Mouse (Mus musculus): ENCODE results near the gene Gdf9. TPM values are rescaled to one million over a fixed set of nuclear protein-coding genes. Genes with fewer than 3 reads are reported as not detected.
A peak's percentile ranks its signal among the peaks of the same experiment; 100 is the strongest.

The Gdf9 gene
- polyA plus RNA-seq, 1 experiment from 2014 or later = 0.84 TPM

GRCm38 (mm10) chr11:53483159-53483891 lies 52.5 kb downstream of the Gdf9 start:
- peak; percentile 63 for DNase-seq (ENCODE audit: low spot score)
- Histone ChIP-seq H3K27me3 (replicated peaks; ENCODE audit: insufficient read depth, low read length) (peaks cover 19% of the 10 kb centered on the region), H3K4me2 (replicated peaks; ENCODE audit: low read depth, low read length) (no peak overlapping the region), H3K4me3 (ENCODE audit: low read depth, low read length) (no peak overlapping the region), H3K9ac (replicated peaks; ENCODE audit: low read depth) (no peak overlapping the region), H3K36me3 (ENCODE audit: insufficient read depth, low read length) (no peaks in the 10 kb centered on the region), H3K4me1 (ENCODE audit: insufficient read depth, low read depth, low read length) (peaks cover 5% of the 10 kb centered on the region; the same call in 1 of the 2 replicates), H3K27ac (ENCODE audit: low read length) (no peak overlapping the region; the same call in 1 of the 2 replicates), H3K9me3 (ENCODE audit: low read length) (no peaks in the 10 kb centered on the region)
- WGBS = 53% methylated on average over 9 of the region's 9 CpGs
- peak; percentile 46 for ATAC-seq
- no peak for TF ChIP-seq CTCF (IDR thresholded peaks at IDR 0.05)
- TF ChIP-seq EP300 (IDR thresholded peaks at IDR 0.05) = no peak

GRCm38 (mm10) chr11:53485719-53486118 lies 54.9 kb downstream of the Gdf9 start:
- H3K4me1 ChIP-seq (ENCODE audit: insufficient read depth, low read depth, low read length) = 0 out of 2 replicates have a peak, but pooled peaks cover 5% of the 10 kb centered on the region
- H3K4me3 ChIP-seq (ENCODE audit: low read depth, low read length) = no peak overlapping the region
- TF ChIP-seq CTCF (IDR thresholded peaks at IDR 0.05) = peak; percentile 63
- TF ChIP-seq EP300 (IDR thresholded peaks at IDR 0.05) = no peak
- H3K9me3 ChIP-seq (ENCODE audit: low read length) = no peaks in the 10 kb centered on the region
- H3K4me2 ChIP-seq (replicated peaks; ENCODE audit: low read depth, low read length) = no peak overlapping the region
- 40% methylated on average over 3 of the region's 3 CpGs for WGBS
- no peaks in the 10 kb centered on the region for H3K36me3 ChIP-seq (ENCODE audit: insufficient read depth, low read length)
- no peak for ATAC-seq
- no peak overlapping the region for H3K9ac ChIP-seq (replicated peaks; ENCODE audit: low read depth)
- no peaks in the 10 kb centered on the region; the same call in 1 of the 2 replicates for H3K27me3 ChIP-seq (replicated peaks; ENCODE audit: insufficient read depth, low read length)
- DNase-seq (ENCODE audit: low spot score) = no peak
- no peak overlapping the region for H3K27ac ChIP-seq (ENCODE audit: low read length)

GRCm38 (mm10) chr11:53486351-53486750 lies 55.5 kb downstream of the Gdf9 start:
- WGBS = 72% methylated on average over 3 of the region's 3 CpGs
- Histone ChIP-seq H3K36me3 (ENCODE audit: insufficient read depth, low read length) (no peaks in the 10 kb centered on the region), H3K9ac (replicated peaks; ENCODE audit: low read depth) (no peak overlapping the region), H3K4me2 (replicated peaks; ENCODE audit: low read depth, low read length) (no peak overlapping the region), H3K4me3 (ENCODE audit: low read depth, low read length) (no peak overlapping the region), H3K4me1 (ENCODE audit: insufficient read depth, low read depth, low read length) (0 out of 2 replicates have a peak, but pooled peaks cover 5% of the 10 kb centered on the region), H3K9me3 (ENCODE audit: low read length) (no peaks in the 10 kb centered on the region), H3K27ac (ENCODE audit: low read length) (no peak overlapping the region), H3K27me3 (replicated peaks; ENCODE audit: insufficient read depth, low read length) (no peaks in the 10 kb centered on the region; the same call in 1 of the 2 replicates)
- DNase-seq (ENCODE audit: low spot score) = no peak
- no peak for ATAC-seq
- TF ChIP-seq EP300 (IDR thresholded peaks at IDR 0.05) = no peak
- no peak for TF ChIP-seq CTCF (IDR thresholded peaks at IDR 0.05)

- 10% methylated on average over 27 of the region's 27 CpGs for WGBS
- H3K36me3 ChIP-seq (ENCODE audit: insufficient read depth, low read length) = no peaks in the 10 kb centered on the region
- 0 out of 2 replicates have a peak, but pooled peaks cover 5% of the 10 kb centered on the region for H3K4me1 ChIP-seq (ENCODE audit: insufficient read depth, low read depth, low read length)
- H3K9ac ChIP-seq (replicated peaks; ENCODE audit: low read depth) = no peak overlapping the region
- no peak overlapping the region for H3K27ac ChIP-seq (ENCODE audit: low read length)
- ATAC-seq = peak; percentile 79
- no peaks in the 10 kb centered on the region for H3K9me3 ChIP-seq (ENCODE audit: low read length)
- peak overlapping the region; percentile 28; the same call in 1 of the 2 replicates for H3K4me2 ChIP-seq (replicated peaks; ENCODE audit: low read depth, low read length)
- no peaks in the 10 kb centered on the region; the same call in 1 of the 2 replicates for H3K27me3 ChIP-seq (replicated peaks; ENCODE audit: insufficient read depth, low read length)
- TF ChIP-seq CTCF (IDR thresholded peaks at IDR 0.05) (no peak), EP300 (IDR thresholded peaks at IDR 0.05) (no peak)
- H3K4me3 ChIP-seq (ENCODE audit: low read depth, low read length) = no peak overlapping the region
- peak; percentile 68 for DNase-seq (ENCODE audit: low spot score)
Measured at GRCm38 (mm10) chr11:53486822-53487594, 56.2 kb downstream of the Gdf9 start.

Small RNAs within 50 kb of the gene (microRNA-seq; reads per million reads assigned to microRNA genes)
- not detected for gene Mir6920

Other genes starting within 250 kb of the Gdf9 start
- gene Hspa4, start 130.6 kb upstream of the Gdf9 start, polyA plus RNA-seq (2015; fragmentation: Nextera tagmentation; extraction: Ambion mirVana) = 42.0 and 42.3 TPM in 2 replicates
- gene Zcchc10, start 106.3 kb upstream of the Gdf9 start, polyA plus RNA-seq (2015; fragmentation: Nextera tagmentation; extraction: Ambion mirVana) = 13.4 and 16.3 TPM in 2 replicates
- gene Aff4, start 80.2 kb upstream of the Gdf9 start, polyA plus RNA-seq (2015; fragmentation: Nextera tagmentation; extraction: Ambion mirVana) = 45.3 and 50.9 TPM in 2 replicates
- 0.38 TPM in 1 of 2 replicates, not detected in the other for gene Leap2, start 7.9 kb upstream of the Gdf9 start, polyA plus RNA-seq (2015; fragmentation: Nextera tagmentation; extraction: Ambion mirVana)
- 442 and 520 TPM in 2 replicates for gene Uqcrq, start 192 bp upstream of the Gdf9 start, polyA plus RNA-seq (2015; fragmentation: Nextera tagmentation; extraction: Ambion mirVana)
- gene Gm10447, start 26.1 kb downstream of the Gdf9 start, polyA plus RNA-seq (2015; fragmentation: Nextera tagmentation; extraction: Ambion mirVana) = 0.10 TPM in 1 of 2 replicates, not detected in the other
- 0.88 and 1.0 TPM in 2 replicates for gene Shroom1, start 26.2 kb downstream of the Gdf9 start, polyA plus RNA-seq (2015; fragmentation: Nextera tagmentation; extraction: Ambion mirVana)
- not detected in 2 replicates for gene Gm9837, start 39.5 kb downstream of the Gdf9 start, polyA plus RNA-seq (2015; fragmentation: Nextera tagmentation; extraction: Ambion mirVana)
- not detected in 2 replicates for gene Gm9945, start 49.1 kb downstream of the Gdf9 start, polyA plus RNA-seq (2015; fragmentation: Nextera tagmentation; extraction: Ambion mirVana)
- gene Sowaha, start 49.3 kb downstream of the Gdf9 start, polyA plus RNA-seq (2015; fragmentation: Nextera tagmentation; extraction: Ambion mirVana) = 0.42 and 0.62 TPM in 2 replicates
- 13.9 and 15.5 TPM in 2 replicates for gene Sept8, start 88.2 kb downstream of the Gdf9 start, polyA plus RNA-seq (2015; fragmentation: Nextera tagmentation; extraction: Ambion mirVana)
- gene Kif3a, start 136.4 kb downstream of the Gdf9 start, polyA plus RNA-seq (2015; fragmentation: Nextera tagmentation; extraction: Ambion mirVana) = 39.4 and 39.9 TPM in 2 replicates
- gene Il4, start 187.6 kb downstream of the Gdf9 start, polyA plus RNA-seq (2015; fragmentation: Nextera tagmentation; extraction: Ambion mirVana) = 0.64 and 0.79 TPM in 2 replicates
- gene Il13, start 203.7 kb downstream of the Gdf9 start, polyA plus RNA-seq (2015; fragmentation: Nextera tagmentation; extraction: Ambion mirVana) = not detected in 2 replicates

All from lung, postnatal 0 days (tissue).